In genomic region chr8:70507027-70507393, GRCm38 (mm10) we compare ENCODE assay signal across 10 mouse cellular contexts. TPM values are rescaled to one million over a fixed set of nuclear protein-coding genes. Genes with fewer than 3 reads are reported as not detected.
A peak's percentile ranks its signal among the peaks of the same experiment; 100 is the strongest.
DNase-seq lines count a peak whose midpoint lies in the region; ATAC-seq and TF ChIP-seq lines count a peak whose summit lies in the region.
"Had no signal": no experiment of that assay in that cellular context is flagged by ENCODE, and none has a peak within 500 bp of the region (broad histone marks: within the 10 kb centered on the region; RNA-seq: fewer than 3 reads in every experiment).

No protein-coding gene starts in this region.

- no peaks in the 10 kb centered on the region for H3K9me3 ChIP-seq in intestine, embryonic 14.5 days (ENCODE audit: control insufficient read depth, low read length)
- H3K9me3 ChIP-seq in intestine, embryonic 16.5 days (ENCODE audit: control insufficient read depth, low read length): no peaks in the 10 kb centered on the region
- H3K9me3 ChIP-seq in MEL (replicated peaks; ENCODE audit: insufficient read depth, low read length): no peaks in the 10 kb centered on the region
- H3K9me3 ChIP-seq in hindbrain, embryonic 12.5 days (replicated peaks): no peaks in the 10 kb centered on the region
- H3K9me3 ChIP-seq in midbrain, embryonic 14.5 days (ENCODE audit: control insufficient read depth, low read length): no peaks in the 10 kb centered on the region

- H3K4me3 ChIP-seq in intestine, embryonic 14.5 days (ENCODE audit: low read depth, low read length): 0 out of 2 replicates have a peak overlapping the region, but pooled peaks have one; percentile 78
- no peak overlapping the region for H3K4me3 ChIP-seq in intestine, embryonic 16.5 days (ENCODE audit: low read length)
- peak overlapping the region; percentile 8 to 9; a peak in 3 of 4 replicates for H3K4me3 ChIP-seq in MEL (ENCODE audit: control insufficient read depth in 1 of 2, insufficient read depth in 1 of 2, low read depth in 2 of 2, low read length in 2 of 2)
- peak overlapping the region; percentile 74; the same call in 1 of the 2 replicates for H3K4me3 ChIP-seq in hindbrain, embryonic 12.5 days
- no peak overlapping the region for H3K4me3 ChIP-seq in midbrain, embryonic 14.5 days (replicated peaks; ENCODE audit: low read depth, low read length)
- no peak overlapping the region for H3K4me3 ChIP-seq in thymus, adult 2 months (ENCODE audit: control insufficient read depth, insufficient read depth, low read length)

- no peak overlapping the region for H3K9ac ChIP-seq in intestine, embryonic 14.5 days (ENCODE audit: low read length)
- no peak overlapping the region for H3K9ac ChIP-seq in intestine, embryonic 16.5 days (ENCODE audit: low read depth, low read length)
- peak overlapping the region; percentile 37 for H3K9ac ChIP-seq in MEL (ENCODE audit: control insufficient read depth, low read depth, low read length, poor library complexity, severe bottlenecking)
- H3K9ac ChIP-seq in hindbrain, embryonic 12.5 days: no peak overlapping the region
- no peak overlapping the region for H3K9ac ChIP-seq in midbrain, embryonic 14.5 days (replicated peaks; ENCODE audit: low read length)

- ATAC-seq in intestine, embryonic 14.5 days (replicated peaks; ENCODE audit: low FRiP score, low TSS enrichment, low read depth): no peak
- ATAC-seq in intestine, embryonic 16.5 days: no peak
- ATAC-seq in hindbrain, embryonic 12.5 days (ENCODE audit: low FRiP score): no peak
- no peak for ATAC-seq in midbrain, embryonic 14.5 days (ENCODE audit: low FRiP score, low TSS enrichment)

- peaks cover 18% of the 10 kb centered on the region for H3K27me3 ChIP-seq in intestine, embryonic 14.5 days (replicated peaks; ENCODE audit: control insufficient read depth, insufficient read depth, low read length)
- H3K27me3 ChIP-seq in intestine, embryonic 16.5 days (replicated peaks; ENCODE audit: control insufficient read depth, insufficient read depth, low read length): peaks cover 14% of the 10 kb centered on the region
- H3K27me3 ChIP-seq in MEL (ENCODE audit: control insufficient read depth in 1 of 2, insufficient read depth in 2 of 2, low read length in 2 of 2): no peaks in the 10 kb centered on the region
- peaks cover 23% of the 10 kb centered on the region for H3K27me3 ChIP-seq in hindbrain, embryonic 12.5 days
- H3K27me3 ChIP-seq in midbrain, embryonic 14.5 days (ENCODE audit: control insufficient read depth, insufficient read depth, low read length): peaks cover 22% of the 10 kb centered on the region
- no peaks in the 10 kb centered on the region for H3K27me3 ChIP-seq in thymus, adult 2 months (ENCODE audit: control insufficient read depth, insufficient read depth, low read length)
- H3K27me3 ChIP-seq: Patski had no signal

- WGBS in intestine, embryonic 14.5 days: 65% methylated on average over 5 of the region's 5 CpGs
- 61% methylated on average over 5 of the region's 5 CpGs for whole genome bisulfite sequencing in intestine, embryonic 16.5 days
- WGBS in hindbrain, embryonic 12.5 days: 65% methylated on average over 5 of the region's 5 CpGs
- 64% methylated on average over 5 of the region's 5 CpGs for WGBS in midbrain, embryonic 14.5 days
- WGBS in thymus, adult 2 months: 86% methylated on average over 5 of the region's 5 CpGs

- no peak for TF ChIP-seq RAD21 in MEL (IDR thresholded peaks at IDR 0.05; ENCODE audit: low read depth, low read length)

- no peak; a peak in 1 of 4 replicates for TF ChIP-seq POLR2A in MEL (IDR thresholded peaks at IDR 0.05; ENCODE audit: control insufficient read depth in 1 of 2, insufficient read depth in 1 of 2, low read depth in 1 of 2, low read length in 2 of 2, poor library complexity in 1 of 2)
- TF ChIP-seq POLR2A in thymus, adult 2 months (IDR thresholded peaks at IDR 0.05; ENCODE audit: control insufficient read depth, extremely low read depth, insufficient read depth, low read length, poor library complexity): no peak

- intact Hi-C loops in left cerebral cortex, postnatal 36 days (cut with DNase I): loop anchor here (5.0 kb wide), 2 partner anchors 155 to 175 kb away; partner anchors contain the start of gene Upf1

- H3K36me3 ChIP-seq in intestine, embryonic 14.5 days (ENCODE audit: control insufficient read depth, insufficient read depth, low read length): peaks cover 26% of the 10 kb centered on the region
- peaks cover 7% of the 10 kb centered on the region for H3K36me3 ChIP-seq in intestine, embryonic 16.5 days (ENCODE audit: control insufficient read depth, insufficient read depth, low read length)
- H3K36me3 ChIP-seq in MEL (ENCODE audit: control insufficient read depth in 1 of 2, insufficient read depth in 2 of 2, low read length in 2 of 2): peaks cover 5 to 22% of the 10 kb centered on the region in 2 experiments; a peak in 3 of 4 replicates
- peaks cover 21% of the 10 kb centered on the region for H3K36me3 ChIP-seq in hindbrain, embryonic 12.5 days
- peaks cover 26% of the 10 kb centered on the region for H3K36me3 ChIP-seq in midbrain, embryonic 14.5 days (ENCODE audit: control insufficient read depth, insufficient read depth, low read length)
- H3K36me3 ChIP-seq in thymus, adult 2 months (ENCODE audit: control insufficient read depth, insufficient read depth, low read length): peaks cover 6% of the 10 kb centered on the region; the same call in 1 of the 2 replicates

- no peak for TF ChIP-seq CTCF in MEL (IDR thresholded peaks at IDR 0.05 in 2 of 3, conservative IDR thresholded peaks at IDR 0.05 in 1 of 3; ENCODE audit: control insufficient read depth in 1 of 3, insufficient read depth in 1 of 3, low read depth in 2 of 3, low read length in 3 of 3, poor library complexity in 1 of 3, severe bottlenecking in 1 of 3)
- no peak for TF ChIP-seq CTCF in thymus, adult 2 months (IDR thresholded peaks at IDR 0.05; ENCODE audit: borderline replicate concordance, control insufficient read depth, extremely low read depth, insufficient read depth, low read length, poor library complexity)

- TF ChIP-seq EP300 in MEL (IDR thresholded peaks at IDR 0.05; ENCODE audit: low read depth in 1 of 2, low read length in 2 of 2): no peak

- H3K79me2 ChIP-seq in MEL (ENCODE audit: control insufficient read depth, insufficient read depth, low read length, poor library complexity): peaks cover 41% of the 10 kb centered on the region

- H3K4me2 ChIP-seq in intestine, embryonic 14.5 days (ENCODE audit: low read length): no peak overlapping the region
- H3K4me2 ChIP-seq in intestine, embryonic 16.5 days (ENCODE audit: low read depth, low read length): no peak overlapping the region
- peak overlapping the region; percentile 87; the same call in 1 of the 2 replicates for H3K4me2 ChIP-seq in hindbrain, embryonic 12.5 days (replicated peaks)
- 0 out of 2 replicates have a peak overlapping the region, but pooled peaks have one; percentile 86 for H3K4me2 ChIP-seq in midbrain, embryonic 14.5 days (ENCODE audit: low read length)

- H3K27ac ChIP-seq in intestine, embryonic 14.5 days (ENCODE audit: low read depth): no peak overlapping the region
- H3K27ac ChIP-seq in intestine, embryonic 16.5 days (ENCODE audit: low read length): no peak overlapping the region; the same call in 1 of the 2 replicates
- H3K27ac ChIP-seq in MEL (ENCODE audit: control insufficient read depth, low read depth, low read length): peak overlapping the region; percentile 48
- peak overlapping the region; percentile 94 for H3K27ac ChIP-seq in hindbrain, embryonic 12.5 days
- H3K27ac ChIP-seq in midbrain, embryonic 14.5 days (replicated peaks; ENCODE audit: low read depth, low read length): peak overlapping the region; percentile 90; the same call in 1 of the 2 replicates
- H3K27ac ChIP-seq in thymus, adult 2 months (ENCODE audit: control insufficient read depth, insufficient read depth, low read length): no peak overlapping the region

- DNase-seq in intestine, embryonic 14.5 days (ENCODE audit: low spot score): no peak
- DNase-seq in MEL (ENCODE audit: low read depth, low spot score): no peak
- DNase-seq in midbrain, embryonic 14.5 days: no peak
- no peak for DNase-seq in adrenal gland, adult 18-20 months (ENCODE audit: low spot score in 2 of 2)
- no peak for DNase-seq in left cerebral cortex, postnatal 36 days (ENCODE audit: low spot score in 2 of 2)
- DNase-seq in thymus, adult 2 months: no peak

- peaks cover 23% of the 10 kb centered on the region for H3K4me1 ChIP-seq in intestine, embryonic 14.5 days (replicated peaks; ENCODE audit: control insufficient read depth, insufficient read depth, low read length)
- H3K4me1 ChIP-seq in intestine, embryonic 16.5 days (ENCODE audit: control insufficient read depth, insufficient read depth, low read length): peaks cover 38% of the 10 kb centered on the region
- peaks cover 0 to 39% of the 10 kb centered on the region in 2 experiments; a peak in 2 of 4 replicates for H3K4me1 ChIP-seq in MEL (ENCODE audit: control insufficient read depth in 1 of 2, insufficient read depth in 2 of 2, low read length in 2 of 2)
- peaks cover 44% of the 10 kb centered on the region for H3K4me1 ChIP-seq in hindbrain, embryonic 12.5 days
- peaks cover 24% of the 10 kb centered on the region for H3K4me1 ChIP-seq in midbrain, embryonic 14.5 days (ENCODE audit: control insufficient read depth, insufficient read depth, low read length)
- peaks cover 26% of the 10 kb centered on the region for H3K4me1 ChIP-seq in thymus, adult 2 months (replicated peaks; ENCODE audit: control insufficient read depth, insufficient read depth, low read length)

RNA-seq across cellular contexts. Expression of gene Rex1bd, which starts 0.5 kb away (rescaled TPM):
- 130 and 136 TPM in 2 replicates for polyA plus RNA-seq in intestine, embryonic 14.5 days (2014; fragmentation: Nextera tagmentation; extraction: Ambion mirVana)
- polyA plus RNA-seq in intestine, embryonic 16.5 days (2015; fragmentation: Nextera tagmentation; extraction: Ambion mirVana): 130 and 137 TPM in 2 replicates
- total RNA-seq in MEL (2012; rRNA removed): 200 and 204 TPM in 2 replicates
- polyA plus RNA-seq in MEL (2012; ENCODE audit: insufficient read depth in 1 of 2, insufficient read length in 2 of 2, low read depth in 1 of 2, low replicate concordance in 2 of 2, missing spikeins in 1 of 2): 100 to 1,000 TPM in 1 of 2 experiments, not detected in 1; 145 TPM
- 118 TPM in 2 replicates for polyA plus RNA-seq in hindbrain, embryonic 12.5 days (2016; fragmentation: Nextera tagmentation; extraction: Ambion mirVana)
- 152 and 190 TPM in 2 replicates for polyA plus RNA-seq in midbrain, embryonic 14.5 days (2014; fragmentation: Nextera tagmentation; extraction: Ambion mirVana)
- total RNA-seq in adrenal gland, adult 18-20 months (2021): 100 to 1,000 TPM; 155 to 174 TPM
- total RNA-seq in left cerebral cortex, postnatal 36 days (2021): 100 to 1,000 TPM; 106 to 108 TPM
- polyA plus RNA-seq in thymus, adult 2 months (2012; rRNA removed): 196 and 227 TPM in 2 replicates

RNA-seq across cellular contexts. Expression of gene Uba52, which starts 3.6 kb away (rescaled TPM):
- polyA plus RNA-seq in intestine, embryonic 14.5 days (2014; fragmentation: Nextera tagmentation; extraction: Ambion mirVana): 1,195 and 1,247 TPM in 2 replicates
- 991 TPM in 2 replicates for polyA plus RNA-seq in intestine, embryonic 16.5 days (2015; fragmentation: Nextera tagmentation; extraction: Ambion mirVana)
- total RNA-seq in MEL (2012; rRNA removed): 3,582 and 3,633 TPM in 2 replicates
- polyA plus RNA-seq in MEL (2012; ENCODE audit: insufficient read depth in 1 of 2, insufficient read length in 2 of 2, low read depth in 1 of 2, low replicate concordance in 2 of 2, missing spikeins in 1 of 2): 1,000 to 10,000 TPM in 1 of 2 experiments, not detected in 1; 2,814 TPM
- 633 and 755 TPM in 2 replicates for polyA plus RNA-seq in hindbrain, embryonic 12.5 days (2016; fragmentation: Nextera tagmentation; extraction: Ambion mirVana)
- 696 and 821 TPM in 2 replicates for polyA plus RNA-seq in midbrain, embryonic 14.5 days (2014; fragmentation: Nextera tagmentation; extraction: Ambion mirVana)
- 1,000 to 10,000 TPM; 1,449 to 1,570 TPM for total RNA-seq in adrenal gland, adult 18-20 months (2021)
- total RNA-seq in left cerebral cortex, postnatal 36 days (2021): 100 to 1,000 TPM; 828 to 997 TPM
- polyA plus RNA-seq in thymus, adult 2 months (2012; rRNA removed): 731 and 765 TPM in 2 replicates

RNA-seq across cellular contexts. Expression of gene Crlf1, which starts 14.1 kb away (rescaled TPM):
- 1.4 and 1.9 TPM in 2 replicates for polyA plus RNA-seq in intestine, embryonic 14.5 days (2014; fragmentation: Nextera tagmentation; extraction: Ambion mirVana)
- polyA plus RNA-seq in intestine, embryonic 16.5 days (2015; fragmentation: Nextera tagmentation; extraction: Ambion mirVana): 1.6 and 1.7 TPM in 2 replicates
- 3.8 and 6.6 TPM in 2 replicates for total RNA-seq in MEL (2012; rRNA removed)
- 10 to 100 TPM in 1 of 2 experiments, not detected in 1; 26.6 TPM for polyA plus RNA-seq in MEL (2012; ENCODE audit: insufficient read depth in 1 of 2, insufficient read length in 2 of 2, low read depth in 1 of 2, low replicate concordance in 2 of 2, missing spikeins in 1 of 2)
- polyA plus RNA-seq in hindbrain, embryonic 12.5 days (2016; fragmentation: Nextera tagmentation; extraction: Ambion mirVana): 3.3 and 4.2 TPM in 2 replicates
- polyA plus RNA-seq in midbrain, embryonic 14.5 days (2014; fragmentation: Nextera tagmentation; extraction: Ambion mirVana): 2.1 and 3.0 TPM in 2 replicates
- 1 to 10 TPM in 1 of 2 experiments, under 1 TPM in 1; 0.74 to 1.6 TPM for total RNA-seq in adrenal gland, adult 18-20 months (2021)
- total RNA-seq in left cerebral cortex, postnatal 36 days (2021): 1 to 10 TPM; 4.1 to 4.6 TPM
- polyA plus RNA-seq in thymus, adult 2 months (2012; rRNA removed): 0.59 and 0.70 TPM in 2 replicates

RNA-seq across cellular contexts. Expression of gene Tmem59l, which starts 19.9 kb away (rescaled TPM):
- 3.7 and 5.1 TPM in 2 replicates for polyA plus RNA-seq in intestine, embryonic 14.5 days (2014; fragmentation: Nextera tagmentation; extraction: Ambion mirVana)
- polyA plus RNA-seq in intestine, embryonic 16.5 days (2015; fragmentation: Nextera tagmentation; extraction: Ambion mirVana): 2.9 and 3.3 TPM in 2 replicates
- not detected in 2 replicates for total RNA-seq in MEL (2012; rRNA removed)
- polyA plus RNA-seq in MEL (2012; ENCODE audit: insufficient read depth in 1 of 2, insufficient read length in 2 of 2, low read depth in 1 of 2, low replicate concordance in 2 of 2, missing spikeins in 1 of 2): not detected
- polyA plus RNA-seq in hindbrain, embryonic 12.5 days (2016; fragmentation: Nextera tagmentation; extraction: Ambion mirVana): 27.0 and 29.2 TPM in 2 replicates
- polyA plus RNA-seq in midbrain, embryonic 14.5 days (2014; fragmentation: Nextera tagmentation; extraction: Ambion mirVana): 104 and 143 TPM in 2 replicates
- total RNA-seq in adrenal gland, adult 18-20 months (2021): 10 to 100 TPM; 20.4 to 26.4 TPM
- 100 to 1,000 TPM; 279 to 317 TPM for total RNA-seq in left cerebral cortex, postnatal 36 days (2021)
- polyA plus RNA-seq in thymus, adult 2 months (2012; rRNA removed): 0.39 and 0.73 TPM in 2 replicates
- total RNA-seq: megakaryocyte-erythroid progenitor cell, adult 5-6 weeks had no signal

RNA-seq across cellular contexts. Expression of gene Fkbp8, which starts 20.5 kb away (rescaled TPM):
- polyA plus RNA-seq in intestine, embryonic 14.5 days (2014; fragmentation: Nextera tagmentation; extraction: Ambion mirVana): 271 and 278 TPM in 2 replicates
- 320 and 328 TPM in 2 replicates for polyA plus RNA-seq in intestine, embryonic 16.5 days (2015; fragmentation: Nextera tagmentation; extraction: Ambion mirVana)
- 212 and 215 TPM in 2 replicates for total RNA-seq in MEL (2012; rRNA removed)
- polyA plus RNA-seq in MEL (2012; ENCODE audit: insufficient read depth in 1 of 2, insufficient read length in 2 of 2, low read depth in 1 of 2, low replicate concordance in 2 of 2, missing spikeins in 1 of 2): 100 to 1,000 TPM in 1 of 2 experiments, not detected in 1; 349 TPM
- polyA plus RNA-seq in hindbrain, embryonic 12.5 days (2016; fragmentation: Nextera tagmentation; extraction: Ambion mirVana): 313 and 334 TPM in 2 replicates
- polyA plus RNA-seq in midbrain, embryonic 14.5 days (2014; fragmentation: Nextera tagmentation; extraction: Ambion mirVana): 328 and 408 TPM in 2 replicates
- total RNA-seq in adrenal gland, adult 18-20 months (2021): 100 to 1,000 TPM; 257 to 332 TPM
- 100 to 1,000 TPM; 403 to 432 TPM for total RNA-seq in left cerebral cortex, postnatal 36 days (2021)
- 613 and 640 TPM in 2 replicates for polyA plus RNA-seq in thymus, adult 2 months (2012; rRNA removed)

Comparison
In these comparisons a context has a peak if more than half of its experiments do, and no peak if none do; other contexts are left out.
1. H3K4me3 ChIP-seq: peak in intestine, embryonic 14.5 days (single experiment), MEL (2 of 2) and hindbrain, embryonic 12.5 days (single experiment); none in intestine, embryonic 16.5 days (single experiment), midbrain, embryonic 14.5 days (single experiment) and thymus, adult 2 months (single experiment).
2. H3K27ac ChIP-seq: peak in MEL (single experiment), hindbrain, embryonic 12.5 days (single experiment) and midbrain, embryonic 14.5 days (single experiment); none in intestine, embryonic 14.5 days (single experiment), intestine, embryonic 16.5 days (single experiment) and thymus, adult 2 months (single experiment).
3. H3K4me2 ChIP-seq: peak in hindbrain, embryonic 12.5 days (single experiment) and midbrain, embryonic 14.5 days (single experiment); none in intestine, embryonic 14.5 days (single experiment) and intestine, embryonic 16.5 days (single experiment).